Mouse (Mus musculus): ENCODE results near the gene Cd79b.

Gene Cd79b

GRCm38 (mm10) chr11:106318406-106319366 is 4.1 kb upstream of the Cd79b start:
- DNase-seq (ENCODE audit: low spot score in 2 of 2) = no peak

- no peak for DNase-seq (ENCODE audit: low spot score in 2 of 2)
Measured at GRCm38 (mm10) chr11:106317801-106318200, 3.2 kb upstream of the Cd79b start.

GRCm38 (mm10) chr11:106316416-106316815 is 1.9 kb upstream of the Cd79b start:
- no peak for DNase-seq (ENCODE audit: low spot score in 2 of 2)

GRCm38 (mm10) chr11:106313533-106313932 is 1.0 kb downstream of the Cd79b start:
- no peak for DNase-seq (ENCODE audit: low spot score in 2 of 2)

GRCm38 (mm10) chr11:106310123-106310522 is 4.4 kb downstream of the Cd79b start:
- no peak for DNase-seq (ENCODE audit: low spot score in 2 of 2)

- DNase-seq (ENCODE audit: low spot score in 2 of 2) = no peak
Measured at GRCm38 (mm10) chr11:106308162-106308561, 6.4 kb downstream of the Cd79b start.

- DNase-seq (ENCODE audit: low spot score in 2 of 2) = no peak
Measured at GRCm38 (mm10) chr11:106307432-106307831, 7.1 kb downstream of the Cd79b start.

GRCm38 (mm10) chr11:106306758-106307157 is 7.8 kb downstream of the Cd79b start:
- no peak for DNase-seq (ENCODE audit: low spot score in 2 of 2)

GRCm38 (mm10) chr11:106306065-106306385 is 8.5 kb downstream of the Cd79b start:
- DNase-seq (ENCODE audit: low spot score in 2 of 2) = no peak

GRCm38 (mm10) chr11:106305348-106306064 is 9.1 kb downstream of the Cd79b start:
- DNase-seq (ENCODE audit: low spot score in 2 of 2) = no peak

GRCm38 (mm10) chr11:106302634-106303033 is 11.9 kb downstream of the Cd79b start:
- no peak for DNase-seq (ENCODE audit: low spot score in 2 of 2)

- DNase-seq (ENCODE audit: low spot score in 2 of 2) = no peak
Measured at GRCm38 (mm10) chr11:106301765-106302164, 12.8 kb downstream of the Cd79b start, which contains the start of gene Gh. Gene Gh (minus strand): TSS chr11:106301865.

- DNase-seq (ENCODE audit: low spot score in 2 of 2) = no peak
Measured at GRCm38 (mm10) chr11:106291861-106292260, 22.7 kb downstream of the Cd79b start.

GRCm38 (mm10) chr11:106290376-106290775 is 24.2 kb downstream of the Cd79b start:
- no peak for DNase-seq (ENCODE audit: low spot score in 2 of 2)

GRCm38 (mm10) chr11:106289369-106289768 is 25.2 kb downstream of the Cd79b start:
- DNase-seq (ENCODE audit: low spot score in 2 of 2) = no peak

- DNase-seq (ENCODE audit: low spot score in 2 of 2) = no peak
Measured at GRCm38 (mm10) chr11:106286987-106287386, 27.6 kb downstream of the Cd79b start.

- DNase-seq (ENCODE audit: low spot score in 2 of 2) = no peak
Measured at GRCm38 (mm10) chr11:106286206-106286605, 28.4 kb downstream of the Cd79b start.

- no peak for DNase-seq (ENCODE audit: low spot score in 2 of 2)
Measured at GRCm38 (mm10) chr11:106284126-106284525, 30.4 kb downstream of the Cd79b start.

GRCm38 (mm10) chr11:106283371-106283770 is 31.2 kb downstream of the Cd79b start:
- no peak for DNase-seq (ENCODE audit: low spot score in 2 of 2)

GRCm38 (mm10) chr11:106282452-106282851 is 32.1 kb downstream of the Cd79b start:
- DNase-seq (ENCODE audit: low spot score in 2 of 2) = no peak

- peak; percentile 86 to 94 for DNase-seq (ENCODE audit: low spot score in 2 of 2)
Measured at GRCm38 (mm10) chr11:106276454-106276853, 38.1 kb downstream of the Cd79b start, which contains the start of gene Tcam1. Gene Tcam1 (plus strand): TSS chr11:106276672.

GRCm38 (mm10) chr11:106274971-106275411 is 39.6 kb downstream of the Cd79b start:
- DNase-seq (ENCODE audit: low spot score in 2 of 2) = no peak

- DNase-seq (ENCODE audit: low spot score in 2 of 2) = no peak
Measured at GRCm38 (mm10) chr11:106274374-106274773, 40.2 kb downstream of the Cd79b start.
